Mouse (Mus musculus) liver, embryonic 18 days (tissue): ENCODE data around the gene Tmc8. TPM values are rescaled to one million over a fixed set of nuclear protein-coding genes. Genes with fewer than 3 reads are reported as not detected.

Source experiments
- polyA plus RNA-seq: library from polyadenylated mRNA; depleted of rRNA; stranded (reverse); fragments of >200 nt; gene quantifications from 2 replicates; pipeline ENCODE4 v1.2.3, GENCODE M21; 2012; rRNA removed

Gene Tmc8
- polyA plus RNA-seq: 10.3 and 12.3 TPM in 2 replicates

GRCm38 (mm10) chr11:117781993-117782704 lies at the start of gene Tmc8, which contains the start of gene Tmc6:
Tmc8 (plus strand) TSS chr11:117782076.
Tmc6 (minus strand) TSS chr11:117782198.

GRCm38 (mm10) chr11:117797511-117798159 lies 15.8 kb downstream of the Tmc8 start, which contains the start of gene 6030468B19Rik:
6030468B19Rik (plus strand) TSS chr11:117797660.

GRCm38 (mm10) chr11:117809407-117810311 lies 27.8 kb downstream of the Tmc8 start, which contains the start of the genes Gm20708 and Syngr2:
Gm20708 (plus strand) TSS chr11:117809668.
Syngr2 (plus strand) TSS chr11:117809668.

GRCm38 (mm10) chr11:117825333-117826101 lies 43.6 kb downstream of the Tmc8 start, which contains the start of the genes Afmid and Tk1:
Afmid (plus strand) TSS chr11:117825924.
Tk1 (minus strand) TSS chr11:117826092.

Other genes starting within 250 kb of the Tmc8 start
- 2.9 and 3.5 TPM in 2 replicates for gene Tnrc6c, start 127.8 kb upstream of the Tmc8 start, polyA plus RNA-seq
- 21.8 and 23.0 TPM in 2 replicates for gene Tmc6, start 122 bp downstream of the Tmc8 start, polyA plus RNA-seq
- 33.7 and 42.6 TPM in 2 replicates for gene 6030468B19Rik, start 15.6 kb downstream of the Tmc8 start, polyA plus RNA-seq
- 0.11 and 0.16 TPM in 2 replicates for gene Gm20708, start 27.6 kb downstream of the Tmc8 start, polyA plus RNA-seq
- gene Syngr2, start 27.6 kb downstream of the Tmc8 start, polyA plus RNA-seq: 38.8 and 42.8 TPM in 2 replicates
- 22.7 and 23.1 TPM in 2 replicates for gene Afmid, start 43.8 kb downstream of the Tmc8 start, polyA plus RNA-seq
- 83.7 and 85.5 TPM in 2 replicates for gene Tk1, start 44.0 kb downstream of the Tmc8 start, polyA plus RNA-seq
- gene Birc5, start 67.2 kb downstream of the Tmc8 start, polyA plus RNA-seq: 88.8 and 90.2 TPM in 2 replicates
- 0.01 and 0.02 TPM in 2 replicates for gene Tmem235, start 78.7 kb downstream of the Tmc8 start, polyA plus RNA-seq
- 3.7 and 4.0 TPM in 2 replicates for gene Tha1, start 91.4 kb downstream of the Tmc8 start, polyA plus RNA-seq
- 7.3 and 7.5 TPM in 2 replicates for gene Socs3, start 188.0 kb downstream of the Tmc8 start, polyA plus RNA-seq
- gene Pgs1, start 204.2 kb downstream of the Tmc8 start, polyA plus RNA-seq: 10.9 and 11.3 TPM in 2 replicates